In genomic region chr17:53569829-53570228, GRCm38 (mm10) we compare ENCODE assay signal across 8 mouse cellular contexts. TPM values are rescaled to one million over a fixed set of nuclear protein-coding genes. Genes with fewer than 3 reads are reported as not detected.
A peak's percentile ranks its signal among the peaks of the same experiment; 100 is the strongest.
DNase-seq lines count a peak whose midpoint lies in the region; ATAC-seq and TF ChIP-seq lines count a peak whose summit lies in the region.

No protein-coding gene starts in this region.

- H3K4me3 ChIP-seq in intestine, postnatal 0 days (ENCODE audit: low read depth, low read length): peak overlapping the region; percentile 6; the same call in 1 of the 2 replicates
- H3K4me3 ChIP-seq in liver, embryonic 13.5 days (replicated peaks): peak overlapping the region; percentile 78

- H3K9me3 ChIP-seq in intestine, postnatal 0 days (ENCODE audit: control insufficient read depth): no peaks in the 10 kb centered on the region
- H3K9me3 ChIP-seq in liver, embryonic 13.5 days (replicated peaks): no peaks in the 10 kb centered on the region

- H3K27me3 ChIP-seq in intestine, postnatal 0 days (replicated peaks; ENCODE audit: control insufficient read depth, insufficient read depth, low read length): no peaks in the 10 kb centered on the region
- no peaks in the 10 kb centered on the region for H3K27me3 ChIP-seq in liver, embryonic 13.5 days

- H3K9ac ChIP-seq in intestine, postnatal 0 days (ENCODE audit: low read depth, low read length): no peak overlapping the region
- peak overlapping the region; percentile 55 for H3K9ac ChIP-seq in liver, embryonic 13.5 days

- WGBS in intestine, postnatal 0 days: 11% methylated on average over 6 of the region's 6 CpGs
- 11% methylated on average over 6 of the region's 6 CpGs for WGBS in liver, embryonic 13.5 days (ENCODE audit: insufficient replicate concordance)

- H3K4me1 ChIP-seq in intestine, postnatal 0 days (replicated peaks; ENCODE audit: control insufficient read depth, insufficient read depth, low read length): peaks cover 13% of the 10 kb centered on the region
- H3K4me1 ChIP-seq in liver, embryonic 13.5 days (replicated peaks): peaks cover 68% of the 10 kb centered on the region

- DNase-seq in urinary bladder, adult 18-20 months (ENCODE audit: low spot score in 2 of 2): peak; percentile 35 to 72
- no peak for DNase-seq in urinary bladder, adult 2 months (ENCODE audit: low spot score)
- DNase-seq in cerebellum, adult 9-10 months: peak; percentile 77
- DNase-seq in liver, embryonic 13.5 days: peak; percentile 56
- DNase-seq in natural killer cell, adult 2 months (ENCODE audit: low spot score in 2 of 2): peak; percentile 78 to 81
- DNase-seq in thymus, postnatal 0 days (ENCODE audit: low spot score): peak; percentile 80

- peak overlapping the region; percentile 53 for H3K4me2 ChIP-seq in intestine, postnatal 0 days (replicated peaks; ENCODE audit: low read depth)
- peak overlapping the region; percentile 95 for H3K4me2 ChIP-seq in liver, embryonic 13.5 days

- ATAC-seq in granulocyte monocyte progenitor cell, adult 5-6 weeks (replicated peaks; ENCODE audit: poor library complexity, severe bottlenecking): peak; percentile 10
- ATAC-seq in intestine, postnatal 0 days: peak; percentile 51
- ATAC-seq in liver, embryonic 13.5 days (ENCODE audit: low read depth): no peak

- TF ChIP-seq CTCF in intestine, postnatal 0 days (IDR thresholded peaks at IDR 0.05; ENCODE audit: low read depth): no peak

- peak overlapping the region; percentile 52 for H3K27ac ChIP-seq in intestine, postnatal 0 days (ENCODE audit: low read depth, low read length)
- peak overlapping the region; percentile 95 for H3K27ac ChIP-seq in liver, embryonic 13.5 days

- no peaks in the 10 kb centered on the region for H3K36me3 ChIP-seq in intestine, postnatal 0 days (ENCODE audit: control insufficient read depth, insufficient read depth)
- H3K36me3 ChIP-seq in liver, embryonic 13.5 days: no peaks in the 10 kb centered on the region

RNA-seq across cellular contexts. Expression of gene Kat2b, which starts 3.2 kb away (rescaled TPM):
- polyA plus RNA-seq in urinary bladder, adult 2 months (2012; rRNA removed): 31.5 and 35.5 TPM in 2 replicates
- total RNA-seq in granulocyte monocyte progenitor cell, adult 5-6 weeks (2014; fragmentation: Nextera tagmentation): 35.1 and 51.5 TPM in 2 replicates
- 30.5 and 35.9 TPM in 2 replicates for total RNA-seq in granulocyte monocyte progenitor cell, adult 5-6 weeks (2017)
- polyA plus RNA-seq in intestine, postnatal 0 days (2015; fragmentation: Nextera tagmentation; extraction: Ambion mirVana): 5.9 and 6.1 TPM in 2 replicates
- polyA plus RNA-seq in liver, embryonic 13.5 days (2015; fragmentation: Nextera tagmentation; extraction: Ambion mirVana): 4.6 and 5.1 TPM in 2 replicates
- polyA plus RNA-seq in thymus, postnatal 0 days (2015; fragmentation: Nextera tagmentation; extraction: Ambion mirVana): 10.7 and 12.7 TPM in 2 replicates

RNA-seq across cellular contexts. Expression of gene Pp2d1, which starts 30.6 kb away (rescaled TPM):
- polyA plus RNA-seq in urinary bladder, adult 2 months (2012; rRNA removed): not detected in 2 replicates
- total RNA-seq in granulocyte monocyte progenitor cell, adult 5-6 weeks (2014; fragmentation: Nextera tagmentation): not detected in 2 replicates
- total RNA-seq in granulocyte monocyte progenitor cell, adult 5-6 weeks (2017): not detected in 2 replicates
- 0.07 and 0.27 TPM in 2 replicates for polyA plus RNA-seq in intestine, postnatal 0 days (2015; fragmentation: Nextera tagmentation; extraction: Ambion mirVana)
- polyA plus RNA-seq in liver, embryonic 13.5 days (2015; fragmentation: Nextera tagmentation; extraction: Ambion mirVana): 0.08 and 0.09 TPM in 2 replicates
- polyA plus RNA-seq in thymus, postnatal 0 days (2015; fragmentation: Nextera tagmentation; extraction: Ambion mirVana): 0.26 and 0.33 TPM in 2 replicates
